Mouse (Mus musculus) heart, embryonic 10.5 days (tissue): Measurements from ENCODE around the gene Ssbp4. TPM values are rescaled to one million over a fixed set of nuclear protein-coding genes. Genes with fewer than 3 reads are reported as not detected.

Source experiments
- polyA plus RNA-seq: library from polyadenylated mRNA; unstranded; fragments of >200 nt; fragmentation: Nextera tagmentation; extraction: Ambion mirVana; gene quantifications from 2 replicates; pipeline ENCODE4 v1.2.1, GENCODE M21; 2016

Gene Ssbp4
- polyA plus RNA-seq, 1 experiment from 2014 or later, result 107 TPM

Other genes with a start within 250 kb of the Ssbp4 start
- gene Comp, start 235.3 kb downstream of the Ssbp4 start, polyA plus RNA-seq, result 0.43 and 1.2 TPM in 2 replicates
- gene Crtc1, start 169.3 kb downstream of the Ssbp4 start, polyA plus RNA-seq, result 13.0 and 15.8 TPM in 2 replicates
- 15.6 and 15.7 TPM in 2 replicates for gene Klhl26, start 131.9 kb downstream of the Ssbp4 start, polyA plus RNA-seq
- 1.2 and 3.6 TPM in 2 replicates for gene Tmem59l, start 121.5 kb downstream of the Ssbp4 start, polyA plus RNA-seq
- 1.8 and 3.2 TPM in 2 replicates for gene Crlf1, start 115.7 kb downstream of the Ssbp4 start, polyA plus RNA-seq
- 127 and 128 TPM in 2 replicates for gene Rex1bd, start 102.1 kb downstream of the Ssbp4 start, polyA plus RNA-seq
- gene Uba52, start 98.1 kb downstream of the Ssbp4 start, polyA plus RNA-seq, result 751 and 801 TPM in 2 replicates
- gene Fkbp8, start 81.1 kb downstream of the Ssbp4 start, polyA plus RNA-seq, result 295 and 310 TPM in 2 replicates
- gene Kxd1, start 80.9 kb downstream of the Ssbp4 start, polyA plus RNA-seq, result 67.0 and 68.3 TPM in 2 replicates
- gene Ell, start 69.4 kb downstream of the Ssbp4 start, polyA plus RNA-seq, result 15.8 and 18.5 TPM in 2 replicates
- gene Isyna1, start 14.5 kb downstream of the Ssbp4 start, polyA plus RNA-seq, result 192 and 214 TPM in 2 replicates
- gene Lrrc25, start 7.3 kb upstream of the Ssbp4 start, polyA plus RNA-seq, result 0.15 and 1.4 TPM in 2 replicates
- 0.43 and 1.6 TPM in 2 replicates for gene Gdf15, start 23.6 kb upstream of the Ssbp4 start, polyA plus RNA-seq
- gene Pgpep1, start 51.5 kb upstream of the Ssbp4 start, polyA plus RNA-seq, result 38.0 and 42.0 TPM in 2 replicates
- 344 and 410 TPM in 2 replicates for gene Lsm4, start 64.4 kb upstream of the Ssbp4 start, polyA plus RNA-seq
- 76.3 and 116 TPM in 2 replicates for gene Jund, start 90.1 kb upstream of the Ssbp4 start, polyA plus RNA-seq
- gene Iqcn, start 94.6 kb upstream of the Ssbp4 start, polyA plus RNA-seq, result not detected in 2 replicates
- not detected in 2 replicates for gene Gm3336, start 109.7 kb upstream of the Ssbp4 start, polyA plus RNA-seq
- 0.45 and 0.48 TPM in 2 replicates for gene Pde4c, start 114.8 kb upstream of the Ssbp4 start, polyA plus RNA-seq
- 11.2 and 14.2 TPM in 2 replicates for gene Rab3a, start 145.8 kb upstream of the Ssbp4 start, polyA plus RNA-seq
- 39.0 and 44.6 TPM in 2 replicates for gene Mpv17l2, start 152.1 kb upstream of the Ssbp4 start, polyA plus RNA-seq
- gene Pik3r2, start 167.8 kb upstream of the Ssbp4 start, polyA plus RNA-seq, result 40.6 and 43.5 TPM in 2 replicates
- gene Mast3, start 196.2 kb upstream of the Ssbp4 start, polyA plus RNA-seq, result 7.9 and 9.3 TPM in 2 replicates
- 0.12 TPM in 1 of 2 replicates, not detected in the other for gene Il12rb1, start 199.6 kb upstream of the Ssbp4 start, polyA plus RNA-seq
- 3.7 and 3.8 TPM in 2 replicates for gene Arrdc2, start 230.8 kb upstream of the Ssbp4 start, polyA plus RNA-seq